Mouse (Mus musculus): ENCODE measurements at regions not wholly inside any gene's neighbourhood (a gene's known extent, or its start where the extent isn't known, plus 50 kb on each side); places are given as distances from the start of the nearest gene placed in this dataset.

GRCm38 (mm10) chr9:94067121-94067520 lies 470.8 kb downstream of the 1190002N15Rik start:
- 63% methylated on average over 1 of the region's 1 CpGs for WGBS
- no peak overlapping the region for H3K4me3 ChIP-seq

GRCm38 (mm10) chr9:94053229-94053628 lies 484.7 kb downstream of the 1190002N15Rik start:
- no peak overlapping the region for H3K4me3 ChIP-seq
- WGBS: 84% methylated on average over 4 of the region's 4 CpGs
- H3K9me3 ChIP-seq: no peaks in the 10 kb centered on the region
- H3K36me3 ChIP-seq (replicated peaks): no peaks in the 10 kb centered on the region
- H3K4me1 ChIP-seq: no peaks in the 10 kb centered on the region
- DNase-seq (ENCODE audit: low spot score): no peak
- H3K27me3 ChIP-seq (replicated peaks; ENCODE audit: low read depth, poor library complexity, severe bottlenecking): no peaks in the 10 kb centered on the region
- H3K27ac ChIP-seq (replicated peaks): no peak overlapping the region

More at GRCm38 (mm10) chr9:94067121-94067520, 470.8 kb downstream of the 1190002N15Rik start:
- H3K27ac ChIP-seq (replicated peaks): no peak overlapping the region
- no peak for DNase-seq (ENCODE audit: low spot score)
- no peaks in the 10 kb centered on the region for H3K36me3 ChIP-seq (replicated peaks)
- H3K27me3 ChIP-seq (replicated peaks; ENCODE audit: low read depth, poor library complexity, severe bottlenecking): no peaks in the 10 kb centered on the region
- no peaks in the 10 kb centered on the region for H3K9me3 ChIP-seq
- H3K4me1 ChIP-seq: no peaks in the 10 kb centered on the region

- Histone ChIP-seq H3K4me1 (no peaks in the 10 kb centered on the region), H3K27ac (replicated peaks) (no peak overlapping the region), H3K4me3 (no peak overlapping the region), H3K36me3 (replicated peaks) (no peaks in the 10 kb centered on the region), H3K27me3 (replicated peaks; ENCODE audit: low read depth, poor library complexity, severe bottlenecking) (no peaks in the 10 kb centered on the region), H3K9me3 (no peaks in the 10 kb centered on the region)
- DNase-seq (ENCODE audit: low spot score): no peak
- 88% methylated on average over 7 of the region's 7 CpGs for WGBS
Measured at GRCm38 (mm10) chr9:94047845-94048244, 490.0 kb downstream of the 1190002N15Rik start.

GRCm38 (mm10) chr9:94045462-94046126 lies 492.3 kb downstream of the 1190002N15Rik start:
- Histone ChIP-seq H3K4me1 (no peaks in the 10 kb centered on the region), H3K9me3 (no peaks in the 10 kb centered on the region), H3K4me3 (no peak overlapping the region), H3K27ac (replicated peaks) (no peak overlapping the region), H3K36me3 (replicated peaks) (no peaks in the 10 kb centered on the region), H3K27me3 (replicated peaks; ENCODE audit: low read depth, poor library complexity, severe bottlenecking) (no peaks in the 10 kb centered on the region)
- 86% methylated on average over 3 of the region's 3 CpGs for WGBS
- DNase-seq (ENCODE audit: low spot score): no peak

- no peak overlapping the region for H3K4me3 ChIP-seq
- no peaks in the 10 kb centered on the region for H3K4me1 ChIP-seq
- WGBS: 82% methylated on average over 3 of the region's 3 CpGs
- no peaks in the 10 kb centered on the region for H3K9me3 ChIP-seq
- no peak for DNase-seq (ENCODE audit: low spot score)
- H3K27me3 ChIP-seq (replicated peaks; ENCODE audit: low read depth, poor library complexity, severe bottlenecking): no peaks in the 10 kb centered on the region
- H3K27ac ChIP-seq (replicated peaks): no peak overlapping the region
- no peaks in the 10 kb centered on the region for H3K36me3 ChIP-seq (replicated peaks)
Measured at GRCm38 (mm10) chr9:94023761-94024160, 514.1 kb downstream of the 1190002N15Rik start.

GRCm38 (mm10) chr9:94021293-94021903 lies 516.5 kb downstream of the 1190002N15Rik start:
- Histone ChIP-seq H3K9me3 (no peaks in the 10 kb centered on the region), H3K4me3 (no peak overlapping the region), H3K27me3 (replicated peaks; ENCODE audit: low read depth, poor library complexity, severe bottlenecking) (no peaks in the 10 kb centered on the region), H3K36me3 (replicated peaks) (no peaks in the 10 kb centered on the region), H3K27ac (replicated peaks) (no peak overlapping the region), H3K4me1 (no peaks in the 10 kb centered on the region)
- 78% methylated on average over 1 of the region's 1 CpGs for WGBS
- no peak for DNase-seq (ENCODE audit: low spot score)

- H3K36me3 ChIP-seq (replicated peaks): no peaks in the 10 kb centered on the region
- DNase-seq (ENCODE audit: low spot score): no peak
- H3K9me3 ChIP-seq: no peaks in the 10 kb centered on the region
- no peaks in the 10 kb centered on the region for H3K4me1 ChIP-seq
- no peak overlapping the region for H3K27ac ChIP-seq (replicated peaks)
- H3K4me3 ChIP-seq: no peak overlapping the region
- no peaks in the 10 kb centered on the region for H3K27me3 ChIP-seq (replicated peaks; ENCODE audit: low read depth, poor library complexity, severe bottlenecking)
Measured at GRCm38 (mm10) chr9:94016747-94017487, 521.0 kb downstream of the 1190002N15Rik start.

- Histone ChIP-seq H3K36me3 (replicated peaks) (no peaks in the 10 kb centered on the region), H3K27ac (replicated peaks) (no peak overlapping the region), H3K27me3 (replicated peaks; ENCODE audit: low read depth, poor library complexity, severe bottlenecking) (no peaks in the 10 kb centered on the region), H3K4me1 (no peaks in the 10 kb centered on the region), H3K4me3 (no peak overlapping the region), H3K9me3 (no peaks in the 10 kb centered on the region)
- WGBS: 73% methylated on average over 3 of the region's 3 CpGs
- no peak for DNase-seq (ENCODE audit: low spot score)
Measured at GRCm38 (mm10) chr9:93992216-93992615, 545.7 kb downstream of the 1190002N15Rik start.

- no peak for DNase-seq (ENCODE audit: low spot score)
- H3K9me3 ChIP-seq: no peaks in the 10 kb centered on the region
- no peaks in the 10 kb centered on the region for H3K36me3 ChIP-seq (replicated peaks)
- no peak overlapping the region for H3K4me3 ChIP-seq
- H3K27ac ChIP-seq (replicated peaks): no peak overlapping the region
- 78% methylated on average over 1 of the region's 1 CpGs for WGBS
- no peaks in the 10 kb centered on the region for H3K4me1 ChIP-seq
- no peaks in the 10 kb centered on the region for H3K27me3 ChIP-seq (replicated peaks; ENCODE audit: low read depth, poor library complexity, severe bottlenecking)
Measured at GRCm38 (mm10) chr9:93991141-93991540, 546.7 kb downstream of the 1190002N15Rik start.

- no peaks in the 10 kb centered on the region for H3K36me3 ChIP-seq (replicated peaks)
- 83% methylated on average over 2 of the region's 2 CpGs for WGBS
- H3K4me1 ChIP-seq: no peaks in the 10 kb centered on the region
- H3K27ac ChIP-seq (replicated peaks): no peak overlapping the region
- no peaks in the 10 kb centered on the region for H3K27me3 ChIP-seq (replicated peaks; ENCODE audit: low read depth, poor library complexity, severe bottlenecking)
- no peaks in the 10 kb centered on the region for H3K9me3 ChIP-seq
- DNase-seq (ENCODE audit: low spot score): no peak
- H3K4me3 ChIP-seq: no peak overlapping the region
Measured at GRCm38 (mm10) chr9:93981136-93981535, 556.7 kb downstream of the 1190002N15Rik start.

GRCm38 (mm10) chr9:93969691-93970284 lies 568.1 kb downstream of the 1190002N15Rik start:
- no peaks in the 10 kb centered on the region for H3K9me3 ChIP-seq
- no peak overlapping the region for H3K27ac ChIP-seq (replicated peaks)
- no peaks in the 10 kb centered on the region for H3K36me3 ChIP-seq (replicated peaks)
- WGBS: 84% methylated on average over 6 of the region's 6 CpGs
- no peak overlapping the region for H3K4me3 ChIP-seq
- no peak for DNase-seq (ENCODE audit: low spot score)
- H3K4me1 ChIP-seq: no peaks in the 10 kb centered on the region
- H3K27me3 ChIP-seq (replicated peaks; ENCODE audit: low read depth, poor library complexity, severe bottlenecking): no peaks in the 10 kb centered on the region

GRCm38 (mm10) chr9:93969118-93969517 lies 568.8 kb downstream of the 1190002N15Rik start:
- H3K27ac ChIP-seq (replicated peaks): no peak overlapping the region
- H3K9me3 ChIP-seq: no peaks in the 10 kb centered on the region
- no peaks in the 10 kb centered on the region for H3K4me1 ChIP-seq
- no peaks in the 10 kb centered on the region for H3K27me3 ChIP-seq (replicated peaks; ENCODE audit: low read depth, poor library complexity, severe bottlenecking)
- no peak overlapping the region for H3K4me3 ChIP-seq
- 86% methylated on average over 5 of the region's 5 CpGs for WGBS
- H3K36me3 ChIP-seq (replicated peaks): no peaks in the 10 kb centered on the region
- DNase-seq (ENCODE audit: low spot score): no peak
